Mouse (Mus musculus) myocyte (in vitro differentiated cells): Measurements from ENCODE around the gene Gm8369. TPM values are rescaled to one million over a fixed set of nuclear protein-coding genes. Genes with fewer than 3 reads are reported as not detected.
"Not testable (repeated sequence)": the region's sequence is repeated elsewhere in the genome, so short reads cannot be mapped to it uniquely, and the experiment has no call there.

ENCODE experiments used
- H3K27me3 ChIP-seq: one replicate; pipeline ENCODE4 v1.6.1; 2011; ENCODE audit not compliant: control insufficient read depth, insufficient read depth, insufficient read length
- H3K36me3 ChIP-seq: one replicate; pipeline ENCODE4 v1.6.1; 2011; ENCODE audit not compliant: control insufficient read depth, insufficient read depth
- H3K4me2 ChIP-seq: one replicate; pipeline ENCODE4 v1.6.1; 2011; ENCODE audit warnings: low read depth, control low read depth
- H3K4me3 ChIP-seq: one replicate; pipeline ENCODE4 v1.5.1; 2011; ENCODE audit warnings: mild to moderate bottlenecking, control low read depth, moderate library complexity
- H3K79me2 ChIP-seq: one replicate; pipeline ENCODE4 v1.6.1; 2011; ENCODE audit not compliant: control insufficient read depth, insufficient read depth
- H3ac ChIP-seq: one replicate; pipeline ENCODE4 v1.6.1; 2011; ENCODE audit not compliant: control insufficient read depth, insufficient read length
- CEBPB ChIP-seq: IDR thresholded peaks from 2 replicates; pipeline ENCODE4 v1.6.1; 2011; ENCODE audit warnings: mild to moderate bottlenecking, moderate library complexity; ENCODE audit not compliant: poor library complexity, insufficient read depth, severe bottlenecking
- E2F4 ChIP-seq: IDR thresholded peaks from one replicate; pipeline ENCODE4 v1.6.1; 2011; ENCODE audit warnings: mild to moderate bottlenecking, control low read depth, moderate library complexity; ENCODE audit not compliant: insufficient read depth
- MAX ChIP-seq: IDR thresholded peaks from one replicate; pipeline ENCODE4 v1.6.1; 2011; ENCODE audit warnings: low read depth, mild to moderate bottlenecking, control low read depth
- MYOD1 ChIP-seq, 3 experiments: IDR thresholded peaks; one replicate each; pipeline ENCODE4 v1.6.1; 2011; ENCODE audit warnings: control low read depth in 2 of 3, low read depth in 2 of 3, mild to moderate bottlenecking in 2 of 3, moderate library complexity in 1 of 3; ENCODE audit not compliant: insufficient read length in 2 of 3, control insufficient read depth in 1 of 3
- MYOG ChIP-seq, 3 experiments: IDR thresholded peaks; one replicate each; pipeline ENCODE4 v1.6.1; 2011; ENCODE audit warnings: control low read depth in 2 of 3, low read depth in 2 of 3, mild to moderate bottlenecking in 2 of 3; ENCODE audit not compliant: insufficient read length in 2 of 3, control insufficient read depth in 1 of 3, insufficient read depth in 1 of 3
- POLR2A ChIP-seq: IDR thresholded peaks from one replicate; pipeline ENCODE4 v1.6.1; 2011; ENCODE audit warnings: low read depth, mild to moderate bottlenecking, control low read depth, moderate library complexity; ENCODE audit not compliant: insufficient read length
- POLR2AphosphoS2 ChIP-seq: IDR thresholded peaks from one replicate; pipeline ENCODE4 v1.6.1; 2011; ENCODE audit warnings: low read depth, control low read depth; ENCODE audit not compliant: insufficient read length
- REST ChIP-seq: IDR thresholded peaks from one replicate; pipeline ENCODE4 v1.6.1; 2011; ENCODE audit warnings: mild to moderate bottlenecking, control low read depth, moderate library complexity; ENCODE audit not compliant: insufficient read depth, insufficient read length
- SRF ChIP-seq: IDR thresholded peaks from one replicate; pipeline ENCODE4 v1.6.1; 2011; ENCODE audit warnings: low read depth; ENCODE audit not compliant: control insufficient read depth, insufficient read length
- TCF12 ChIP-seq: IDR thresholded peaks from one replicate; pipeline ENCODE4 v1.6.1; 2011; ENCODE audit warnings: mild to moderate bottlenecking, control low read depth; ENCODE audit not compliant: poor library complexity, insufficient read depth, severe bottlenecking
- TCF3 ChIP-seq: IDR thresholded peaks from one replicate; pipeline ENCODE4 v1.6.1; 2011; ENCODE audit warnings: low read depth, control low read depth; ENCODE audit not compliant: insufficient read length
- USF1 ChIP-seq: IDR thresholded peaks from one replicate; pipeline ENCODE4 v1.6.1; 2011; ENCODE audit warnings: low read depth, mild to moderate bottlenecking, control low read depth, moderate library complexity
- polyA plus RNA-seq: library from polyadenylated mRNA; unstranded; fragments of >200 nt; fragmentation: generic; extraction: Trizol; gene quantifications from one replicate; pipeline ENCODE4 v1.2.1, GENCODE M21; 2012; ENCODE audit warnings: missing spikeins

Gm8369 gene
- polyA plus RNA-seq, 1 experiment, result not detected

GRCm38 (mm10) chr19:11547911-11548310 lies 62.2 kb downstream of the Gm8369 start:
- Histone ChIP-seq H3K27me3 (no peaks in the 10 kb centered on the region), H3K79me2 (no peaks in the 10 kb centered on the region), H3K4me3 (no peak overlapping the region), H3K4me2 (no peak overlapping the region), H3ac (no peak overlapping the region), H3K36me3 (no peaks in the 10 kb centered on the region)
- TF ChIP-seq SRF (no peak), REST (no peak), MYOD1 (IDR thresholded peaks at IDR 0.05; ENCODE audit: control insufficient read depth in 1 of 3, insufficient read length in 2 of 3, low read depth in 2 of 3) (no peak), MAX (no peak)

GRCm38 (mm10) chr19:11554726-11555125 lies 69.0 kb downstream of the Gm8369 start:
- Histone ChIP-seq H3K4me3 (no peak overlapping the region), H3K4me2 (no peak overlapping the region), H3K79me2 (no peaks in the 10 kb centered on the region), H3K36me3 (no peaks in the 10 kb centered on the region), H3ac (no peak overlapping the region), H3K27me3 (no peaks in the 10 kb centered on the region)
- no peak for TF ChIP-seq POLR2A
- no peak for TF ChIP-seq POLR2AphosphoS2
- TF ChIP-seq SRF, result no peak
- no peak for TF ChIP-seq USF1
- no peak for TF ChIP-seq MYOG (IDR thresholded peaks at IDR 0.05; ENCODE audit: control insufficient read depth in 1 of 3, insufficient read depth in 1 of 3, insufficient read length in 2 of 3, low read depth in 2 of 3)
- no peak for TF ChIP-seq CEBPB
- TF ChIP-seq TCF3, result no peak
- TF ChIP-seq REST, result no peak
- TF ChIP-seq E2F4, result no peak
- TF ChIP-seq TCF12, result no peak
- TF ChIP-seq MYOD1 (IDR thresholded peaks at IDR 0.05; ENCODE audit: control insufficient read depth in 1 of 3, insufficient read length in 2 of 3, low read depth in 2 of 3), result no peak

DNA sequence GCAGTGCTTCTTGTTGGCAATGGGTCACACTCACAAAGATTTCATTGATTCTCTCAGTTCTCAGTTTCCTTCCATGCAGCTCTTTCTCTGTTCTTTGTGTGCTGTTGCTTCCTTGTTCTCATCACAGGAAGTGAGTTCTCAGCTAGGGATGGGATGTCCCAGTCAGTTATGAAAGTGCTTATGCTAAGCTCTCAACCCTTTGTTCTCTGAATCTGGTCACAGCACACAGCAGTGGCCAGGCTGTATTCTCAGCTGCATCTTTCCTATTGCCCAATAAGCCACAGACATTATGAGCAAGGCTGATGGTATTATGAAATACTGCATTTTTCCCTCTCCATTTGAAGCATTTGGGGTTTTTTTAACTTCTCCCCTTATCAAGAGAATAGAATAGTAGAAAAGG lies 73.8 kb downstream of the Gm8369 start:
- not testable (repeated sequence) for H3K27me3 ChIP-seq, H3K79me2 ChIP-seq, H3K4me2 ChIP-seq

More for the DNA sequence above, 73.8 kb downstream of the Gm8369 start:
- not testable (repeated sequence) for H3ac ChIP-seq, H3K36me3 ChIP-seq, H3K4me3 ChIP-seq

Other genes with a start within 250 kb of the Gm8369 start
- gene Ms4a1, start 219.7 kb upstream of the Gm8369 start, polyA plus RNA-seq, result not detected
- not detected for gene Ms4a5, start 202.1 kb upstream of the Gm8369 start, polyA plus RNA-seq
- not detected for gene Ms4a14, start 171.5 kb upstream of the Gm8369 start, polyA plus RNA-seq
- gene Ms4a7, start 149.8 kb upstream of the Gm8369 start, polyA plus RNA-seq, result not detected
- not detected for gene Ms4a4a, start 110.4 kb upstream of the Gm8369 start, polyA plus RNA-seq
- not detected for gene Ms4a4c, start 81.2 kb upstream of the Gm8369 start, polyA plus RNA-seq
- gene Ms4a4b, start 42.4 kb upstream of the Gm8369 start, polyA plus RNA-seq, result not detected
- gene Ms4a6c, start 16.6 kb upstream of the Gm8369 start, polyA plus RNA-seq, result not detected
- gene Ms4a6b, start 30.6 kb downstream of the Gm8369 start, polyA plus RNA-seq, result not detected
- gene Ms4a4d, start 50.9 kb downstream of the Gm8369 start, polyA plus RNA-seq, result 0.08 TPM
- gene Ms4a6d, start 118.9 kb downstream of the Gm8369 start, polyA plus RNA-seq, result 0.08 TPM
- not detected for gene Ms4a2, start 137.8 kb downstream of the Gm8369 start, polyA plus RNA-seq
- gene Ms4a3, start 154.9 kb downstream of the Gm8369 start, polyA plus RNA-seq, result not detected
- gene Oosp2, start 174.6 kb downstream of the Gm8369 start, polyA plus RNA-seq, result not detected
- gene Oosp1, start 205.2 kb downstream of the Gm8369 start, polyA plus RNA-seq, result not detected
- not detected for gene Oosp3, start 211.1 kb downstream of the Gm8369 start, polyA plus RNA-seq